Mouse (Mus musculus) brain, embryonic 14.5 days (tissue): ENCODE measurements around the gene Dynlrb1.

Experiments
- CTCF ChIP-seq: fragments of 200-500 bp; IDR thresholded peaks from 2 replicates; pipeline ENCODE4 v1.5.1; 2012; ENCODE audit warnings: inconsistent platforms, mild to moderate bottlenecking, moderate library complexity, borderline replicate concordance; ENCODE audit not compliant: insufficient read depth, insufficient read length; ENCODE audit errors: extremely low read depth
- POLR2A ChIP-seq: fragments of 200-500 bp; IDR thresholded peaks from 2 replicates; pipeline ENCODE4 v1.6.1; 2012; ENCODE audit warnings: mild to moderate bottlenecking, inconsistent platforms, borderline replicate concordance; ENCODE audit not compliant: poor library complexity, insufficient read depth, insufficient read length, severe bottlenecking; ENCODE audit errors: extremely low read depth

DNA sequence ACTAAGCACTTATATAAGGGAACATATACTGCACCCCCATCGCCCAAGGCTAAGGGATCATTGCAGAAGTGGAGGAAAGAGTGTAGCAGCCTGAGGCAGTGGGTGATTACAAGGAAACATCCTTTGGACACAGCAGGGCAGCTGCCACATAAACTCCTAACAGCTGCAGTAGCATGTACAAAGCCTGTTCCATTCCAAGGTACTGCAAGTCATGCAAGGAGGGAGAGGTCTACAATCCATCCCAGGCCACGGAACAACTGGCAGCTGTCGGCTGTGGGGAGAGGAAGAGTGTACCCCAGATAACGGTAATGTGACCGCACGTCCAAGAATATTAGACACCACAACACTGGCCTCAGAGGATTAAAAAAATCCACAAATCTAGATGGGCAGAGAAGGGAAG lies 29.2 kb downstream of the Dynlrb1 start:
- no peak for TF ChIP-seq CTCF
- TF ChIP-seq POLR2A, result no peak
